Mouse (Mus musculus): Measurements from ENCODE around the gene Arhgap22. TPM values are rescaled to one million over a fixed set of nuclear protein-coding genes. Genes with fewer than 3 reads are reported as not detected.

The Arhgap22 gene
- polyA plus RNA-seq, 1 experiment from 2014 or later = 4.1 TPM

- 86% methylated on average over 19 of the region's 19 CpGs for WGBS
- no peak overlapping the region for H3K9ac ChIP-seq
- H3K36me3 ChIP-seq = no peaks in the 10 kb centered on the region
- ATAC-seq (replicated peaks; ENCODE audit: low FRiP score) = no peak
- no peak overlapping the region for H3K27ac ChIP-seq
- H3K4me2 ChIP-seq = no peak overlapping the region
- H3K4me3 ChIP-seq (replicated peaks) = no peak overlapping the region
- no peaks in the 10 kb centered on the region for H3K9me3 ChIP-seq (replicated peaks)
- peaks cover 6% of the 10 kb centered on the region; the same call in 1 of the 2 replicates for H3K4me1 ChIP-seq
- H3K27me3 ChIP-seq = peaks cover 41% of the 10 kb centered on the region
These were observed 2.8 kb downstream of the Arhgap22 start for GRCm38 (mm10) chr14:33216343-33217208.

GRCm38 (mm10) chr14:33225235-33225634, 11.4 kb downstream of the Arhgap22 start:
- 86% methylated on average over 4 of the region's 4 CpGs for WGBS

GRCm38 (mm10) chr14:33230672-33231071, 16.8 kb downstream of the Arhgap22 start:
- no peaks in the 10 kb centered on the region for H3K27me3 ChIP-seq
- H3K4me3 ChIP-seq (replicated peaks) = no peak overlapping the region
- no peaks in the 10 kb centered on the region for H3K9me3 ChIP-seq (replicated peaks)
- no peaks in the 10 kb centered on the region for H3K4me1 ChIP-seq
- no peak overlapping the region for H3K9ac ChIP-seq
- H3K27ac ChIP-seq = no peak overlapping the region
- WGBS = 87% methylated on average over 4 of the region's 4 CpGs
- no peaks in the 10 kb centered on the region for H3K36me3 ChIP-seq
- ATAC-seq (replicated peaks; ENCODE audit: low FRiP score) = no peak
- no peak overlapping the region for H3K4me2 ChIP-seq

More at GRCm38 (mm10) chr14:33225235-33225634, 11.4 kb downstream of the Arhgap22 start:
- no peak overlapping the region for H3K9ac ChIP-seq
- H3K27me3 ChIP-seq = no peaks in the 10 kb centered on the region
- no peaks in the 10 kb centered on the region for H3K9me3 ChIP-seq (replicated peaks)
- H3K4me3 ChIP-seq (replicated peaks) = no peak overlapping the region
- no peak for ATAC-seq (replicated peaks; ENCODE audit: low FRiP score)
- H3K4me1 ChIP-seq = no peaks in the 10 kb centered on the region
- H3K36me3 ChIP-seq = no peaks in the 10 kb centered on the region
- no peak overlapping the region for H3K27ac ChIP-seq
- no peak overlapping the region for H3K4me2 ChIP-seq

GRCm38 (mm10) chr14:33231311-33231710, 17.5 kb downstream of the Arhgap22 start:
- Histone ChIP-seq H3K27ac (no peak overlapping the region), H3K27me3 (no peaks in the 10 kb centered on the region), H3K9ac (no peak overlapping the region), H3K36me3 (no peaks in the 10 kb centered on the region), H3K9me3 (replicated peaks) (no peaks in the 10 kb centered on the region), H3K4me1 (no peaks in the 10 kb centered on the region), H3K4me2 (no peak overlapping the region), H3K4me3 (replicated peaks) (no peak overlapping the region)
- no peak for ATAC-seq (replicated peaks; ENCODE audit: low FRiP score)
- WGBS = 89% methylated on average over 3 of the region's 3 CpGs

- no peaks in the 10 kb centered on the region for H3K4me1 ChIP-seq
- ATAC-seq (replicated peaks; ENCODE audit: low FRiP score) = no peak
- WGBS = 74% methylated on average over 5 of the region's 5 CpGs
- no peaks in the 10 kb centered on the region for H3K36me3 ChIP-seq
- no peaks in the 10 kb centered on the region for H3K9me3 ChIP-seq (replicated peaks)
- no peak overlapping the region for H3K4me3 ChIP-seq (replicated peaks)
- no peak overlapping the region for H3K27ac ChIP-seq
- H3K9ac ChIP-seq = no peak overlapping the region
- H3K27me3 ChIP-seq = no peaks in the 10 kb centered on the region
- H3K4me2 ChIP-seq = no peak overlapping the region
These were observed 18.2 kb downstream of the Arhgap22 start for GRCm38 (mm10) chr14:33232048-33232447.

GRCm38 (mm10) chr14:33235661-33236060, 21.8 kb downstream of the Arhgap22 start:
- WGBS = 78% methylated on average over 6 of the region's 6 CpGs
- no peak overlapping the region for H3K9ac ChIP-seq
- no peak overlapping the region for H3K4me2 ChIP-seq
- no peaks in the 10 kb centered on the region for H3K36me3 ChIP-seq
- H3K27ac ChIP-seq = no peak overlapping the region
- ATAC-seq (replicated peaks; ENCODE audit: low FRiP score) = no peak
- H3K4me1 ChIP-seq = no peaks in the 10 kb centered on the region
- H3K4me3 ChIP-seq (replicated peaks) = no peak overlapping the region
- H3K27me3 ChIP-seq = no peaks in the 10 kb centered on the region
- no peaks in the 10 kb centered on the region for H3K9me3 ChIP-seq (replicated peaks)

- WGBS = 76% methylated on average over 2 of the region's 2 CpGs
- Histone ChIP-seq H3K27ac (no peak overlapping the region), H3K9ac (no peak overlapping the region), H3K36me3 (no peaks in the 10 kb centered on the region), H3K9me3 (replicated peaks) (no peaks in the 10 kb centered on the region; the same call in 1 of the 2 replicates), H3K4me1 (no peaks in the 10 kb centered on the region), H3K4me2 (no peak overlapping the region), H3K4me3 (replicated peaks) (no peak overlapping the region), H3K27me3 (no peaks in the 10 kb centered on the region)
- ATAC-seq (replicated peaks; ENCODE audit: low FRiP score) = no peak
These were observed 26.6 kb downstream of the Arhgap22 start for GRCm38 (mm10) chr14:33240400-33240799.

- H3K9me3 ChIP-seq (replicated peaks) = no peaks in the 10 kb centered on the region; the same call in 1 of the 2 replicates
- no peak overlapping the region for H3K9ac ChIP-seq
- 48% methylated on average over 2 of the region's 2 CpGs for WGBS
- H3K27ac ChIP-seq = no peak overlapping the region
- no peak overlapping the region for H3K4me2 ChIP-seq
- H3K36me3 ChIP-seq = no peaks in the 10 kb centered on the region
- no peak overlapping the region for H3K4me3 ChIP-seq (replicated peaks)
- no peaks in the 10 kb centered on the region for H3K27me3 ChIP-seq
- ATAC-seq (replicated peaks; ENCODE audit: low FRiP score) = no peak
- no peaks in the 10 kb centered on the region for H3K4me1 ChIP-seq
These were observed 29.4 kb downstream of the Arhgap22 start for GRCm38 (mm10) chr14:33243261-33243660.

- no peaks in the 10 kb centered on the region for H3K4me1 ChIP-seq
- H3K27me3 ChIP-seq = peaks cover 1% of the 10 kb centered on the region; the same call in 1 of the 2 replicates
- no peaks in the 10 kb centered on the region; the same call in 1 of the 2 replicates for H3K9me3 ChIP-seq (replicated peaks)
- no peak overlapping the region for H3K9ac ChIP-seq
- no peak overlapping the region for H3K27ac ChIP-seq
- no peak overlapping the region for H3K4me3 ChIP-seq (replicated peaks)
- ATAC-seq (replicated peaks; ENCODE audit: low FRiP score) = no peak
- 61% methylated on average over 3 of the region's 3 CpGs for WGBS
- no peaks in the 10 kb centered on the region for H3K36me3 ChIP-seq
- no peak overlapping the region for H3K4me2 ChIP-seq
These were observed 30.7 kb downstream of the Arhgap22 start for GRCm38 (mm10) chr14:33244519-33244918.

- H3K27ac ChIP-seq = no peak overlapping the region
- no peaks in the 10 kb centered on the region; the same call in 1 of the 2 replicates for H3K9me3 ChIP-seq (replicated peaks)
- ATAC-seq (replicated peaks; ENCODE audit: low FRiP score) = no peak
- WGBS = 75% methylated on average over 2 of the region's 2 CpGs
- peaks cover under 1% of the 10 kb centered on the region for H3K4me1 ChIP-seq
- H3K27me3 ChIP-seq = peaks cover 3% of the 10 kb centered on the region; the same call in 1 of the 2 replicates
- H3K4me3 ChIP-seq (replicated peaks) = no peak overlapping the region
- H3K4me2 ChIP-seq = no peak overlapping the region
- H3K36me3 ChIP-seq = no peaks in the 10 kb centered on the region
- no peak overlapping the region for H3K9ac ChIP-seq
These were observed 31.1 kb downstream of the Arhgap22 start for GRCm38 (mm10) chr14:33244946-33245345.

GRCm38 (mm10) chr14:33246476-33246875, 32.6 kb downstream of the Arhgap22 start:
- H3K4me2 ChIP-seq = no peak overlapping the region
- peaks cover 13% of the 10 kb centered on the region for H3K27me3 ChIP-seq
- no peak for ATAC-seq (replicated peaks; ENCODE audit: low FRiP score)
- no peak overlapping the region for H3K27ac ChIP-seq
- H3K9me3 ChIP-seq (replicated peaks) = no peaks in the 10 kb centered on the region; the same call in 1 of the 2 replicates
- 47% methylated on average over 8 of the region's 8 CpGs for WGBS
- no peak overlapping the region for H3K9ac ChIP-seq
- H3K4me1 ChIP-seq = peaks cover 15% of the 10 kb centered on the region
- no peaks in the 10 kb centered on the region for H3K36me3 ChIP-seq
- H3K4me3 ChIP-seq (replicated peaks) = no peak overlapping the region

GRCm38 (mm10) chr14:33247623-33248022, 33.8 kb downstream of the Arhgap22 start:
- H3K27ac ChIP-seq = no peak overlapping the region
- H3K4me2 ChIP-seq = no peak overlapping the region
- no peak for ATAC-seq (replicated peaks; ENCODE audit: low FRiP score)
- H3K9ac ChIP-seq = no peak overlapping the region
- H3K9me3 ChIP-seq (replicated peaks) = no peaks in the 10 kb centered on the region; the same call in 1 of the 2 replicates
- no peaks in the 10 kb centered on the region for H3K36me3 ChIP-seq
- H3K4me1 ChIP-seq = peaks cover 15% of the 10 kb centered on the region
- 19% methylated on average over 11 of the region's 11 CpGs for WGBS
- no peak overlapping the region for H3K4me3 ChIP-seq (replicated peaks)
- peaks cover 17% of the 10 kb centered on the region for H3K27me3 ChIP-seq
